Mouse (Mus musculus) testis, adult 2 months (tissue): ENCODE data around the gene Gm37240.

ENCODE experiments used
- CTCF ChIP-seq: fragments of 200-500 bp; IDR thresholded peaks from 2 replicates; pipeline ENCODE4 v1.5.1; 2012; ENCODE audit warnings: low read depth, mild to moderate bottlenecking, inconsistent platforms, low read length, moderate library complexity; ENCODE audit not compliant: control insufficient read depth, insufficient read depth, insufficient replicate concordance
- POLR2A ChIP-seq: fragments of 200-500 bp; IDR thresholded peaks from 2 replicates; pipeline ENCODE4 v1.6.1; 2012; ENCODE audit warnings: low read depth, mild to moderate bottlenecking, inconsistent platforms, low read length, moderate library complexity; ENCODE audit not compliant: control insufficient read depth

DNA sequence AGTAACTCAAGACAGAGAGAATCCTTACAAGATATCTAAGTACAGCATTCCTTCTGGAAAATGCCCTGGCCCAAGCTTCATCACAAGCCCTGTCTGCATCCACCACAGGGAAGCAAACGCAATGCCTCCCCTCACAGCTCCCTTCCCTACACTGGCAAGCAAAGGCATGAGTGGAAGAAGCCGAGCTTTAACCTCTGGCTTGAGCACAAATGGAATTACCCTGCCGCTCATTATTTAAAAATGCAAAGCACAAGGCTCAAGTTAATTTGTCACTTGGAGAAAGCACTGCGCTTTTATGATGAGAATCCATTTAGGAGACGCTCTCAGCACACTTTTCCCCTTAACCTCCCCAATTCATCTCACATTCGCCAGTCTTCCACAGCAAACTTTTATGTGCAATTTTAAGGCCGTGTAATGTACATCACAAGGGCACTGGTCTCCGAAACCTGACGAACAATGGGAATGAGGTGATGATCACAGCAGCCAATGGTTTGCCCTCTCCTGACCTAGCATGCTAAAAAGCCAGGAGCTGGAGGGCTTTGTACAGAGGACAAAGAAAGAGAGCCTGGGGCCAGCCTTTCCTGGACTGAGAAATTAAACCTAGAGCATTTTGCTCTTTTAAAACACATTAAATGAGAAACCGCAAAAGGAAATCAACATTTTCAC is 54.7 kb downstream of the Gm37240 start:
- TF ChIP-seq CTCF (no peak), POLR2A (no peak)
